Mouse (Mus musculus) bone marrow, adult 2 months (tissue): ENCODE measurements around the gene Tenm3. TPM values are rescaled to one million over a fixed set of nuclear protein-coding genes. Genes with fewer than 3 reads are reported as not detected.

ENCODE experiments used
- H3K27ac ChIP-seq: fragments of 200-500 bp; 2 replicates; pipeline ENCODE4 v1.5.1; 2012; ENCODE audit warnings: low read depth, mild to moderate bottlenecking, control low read depth, inconsistent platforms, low read length; ENCODE audit not compliant: control insufficient read depth, poor library complexity, insufficient read depth
- H3K4me1 ChIP-seq: fragments of 200-500 bp; 2 replicates; pipeline ENCODE4 v1.6.1; 2011; ENCODE audit warnings: low read length; ENCODE audit not compliant: control insufficient read depth, insufficient read depth
- H3K4me3 ChIP-seq: fragments of 200-500 bp; replicated peaks from 2 replicates; pipeline ENCODE3; 2011; ENCODE audit warnings: mild to moderate bottlenecking, low read depth, low read length, control low read depth; ENCODE audit not compliant: control insufficient read depth
- CTCF ChIP-seq: fragments of 200-500 bp; IDR thresholded peaks from 2 replicates; pipeline ENCODE4 v1.5.1; 2011; ENCODE audit warnings: low read length, control low read depth; ENCODE audit not compliant: control insufficient read depth, insufficient read depth
- POLR2A ChIP-seq: fragments of 200-500 bp; IDR thresholded peaks from 2 replicates; pipeline ENCODE4 v1.6.1; 2011; ENCODE audit warnings: low read depth, mild to moderate bottlenecking, control low read depth, low read length, borderline replicate concordance; ENCODE audit not compliant: control insufficient read depth
- WGBS: fragments of 180-500 bp; shearing (Covaris S2); methylation state at CpG from one replicate; pipeline ENCODE4 v1.1.7; 2018; 5-methylcytosine and 5-hydroxymethylcytosine counted together
- polyA plus RNA-seq: library from polyadenylated mRNA; stranded (reverse); fragments of >200 nt; gene quantifications from 2 replicates; pipeline ENCODE4 v1.2.4, GENCODE M21; 2011; ENCODE audit warnings: low replicate concordance; ENCODE audit not compliant: missing spikeins, insufficient read depth, insufficient read length

Tenm3 gene
- polyA plus RNA-seq, 1 experiment = 0.45 TPM

- TF ChIP-seq POLR2A (no peak), CTCF (no peak)
- no peak overlapping the region for H3K27ac ChIP-seq
Observed at GRCm38 (mm10) chr8:48722318-48722717, 121.4 kb downstream of the Tenm3 start.

GRCm38 (mm10) chr8:48721376-48721775 is 122.4 kb downstream of the Tenm3 start:
- Histone ChIP-seq H3K27ac (no peak overlapping the region), H3K4me3 (no peak overlapping the region), H3K4me1 (no peaks in the 10 kb centered on the region)
- TF ChIP-seq POLR2A (no peak), CTCF (no peak)
- WGBS = 79% methylated on average over 12 of the region's 12 CpGs

More at GRCm38 (mm10) chr8:48722318-48722717, 121.4 kb downstream of the Tenm3 start:
- no peaks in the 10 kb centered on the region for H3K4me1 ChIP-seq
- H3K4me3 ChIP-seq = no peak overlapping the region
- 77% methylated on average over 7 of the region's 7 CpGs for WGBS

DNA sequence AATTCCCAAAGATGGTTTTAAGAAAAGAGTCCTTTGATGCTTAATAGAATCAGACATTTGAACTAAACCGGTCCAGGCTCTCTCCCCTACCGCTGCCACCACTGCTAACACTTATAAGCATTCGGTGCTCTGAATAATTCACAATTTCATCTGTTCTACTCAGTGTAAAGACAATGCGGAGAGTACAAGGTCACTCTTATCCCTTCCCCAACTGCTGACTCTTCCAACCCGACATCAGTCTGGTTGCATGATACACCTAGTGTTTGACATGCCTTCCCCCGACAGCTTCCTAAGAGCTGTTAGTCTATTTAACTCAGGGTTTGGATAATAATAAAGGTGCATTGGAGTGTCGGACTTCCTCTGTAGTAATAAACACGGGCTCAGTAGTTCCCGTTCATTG is 128.1 kb downstream of the Tenm3 start:
- Histone ChIP-seq H3K4me3 (no peak overlapping the region), H3K27ac (no peak overlapping the region), H3K4me1 (no peaks in the 10 kb centered on the region)
- no peak for TF ChIP-seq CTCF
- no peak for TF ChIP-seq POLR2A
- WGBS = 83% methylated on average over 9 of the region's 9 CpGs

GRCm38 (mm10) chr8:48706666-48707065 is 137.1 kb downstream of the Tenm3 start:
- no peak overlapping the region for H3K4me3 ChIP-seq
- H3K4me1 ChIP-seq = no peaks in the 10 kb centered on the region
- TF ChIP-seq POLR2A (no peak), CTCF (no peak)
- H3K27ac ChIP-seq = no peak overlapping the region
- WGBS = 83% methylated on average over 6 of the region's 6 CpGs

DNA sequence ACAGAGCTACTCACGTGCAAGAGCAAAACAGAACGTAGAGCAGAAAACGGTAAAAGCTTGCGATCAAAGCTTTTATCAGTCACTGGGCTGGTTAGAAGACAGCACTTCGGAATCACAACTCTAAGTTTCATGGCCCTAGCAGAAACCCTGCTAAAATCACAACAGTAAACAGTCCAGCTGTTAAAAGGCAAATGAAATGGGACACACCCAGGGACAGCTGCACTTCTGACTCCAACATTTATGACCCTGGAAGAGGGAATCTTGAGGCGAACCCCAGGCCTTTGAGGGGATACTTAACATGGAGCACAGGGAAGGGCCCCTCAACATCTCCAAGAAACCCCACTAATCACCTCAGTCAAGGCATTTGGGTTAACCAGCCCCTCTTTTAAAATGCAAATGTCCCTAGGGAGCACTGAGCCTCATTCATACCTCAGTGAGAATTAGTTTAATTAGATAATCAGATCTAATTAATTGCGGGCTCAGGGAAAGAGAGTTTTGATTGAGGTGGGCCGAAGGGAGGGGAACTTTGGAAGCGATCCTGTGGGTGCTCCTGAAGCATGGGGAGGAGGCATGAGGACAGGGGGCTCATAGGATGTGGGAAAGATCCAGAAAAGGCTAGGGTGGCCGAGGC is 138.8 kb downstream of the Tenm3 start:
- no peaks in the 10 kb centered on the region for H3K4me1 ChIP-seq
- WGBS = 79% methylated on average over 10 of the region's 10 CpGs
- H3K27ac ChIP-seq = no peak overlapping the region
- no peak overlapping the region for H3K4me3 ChIP-seq
- TF ChIP-seq POLR2A (no peak), CTCF (no peak)

DNA sequence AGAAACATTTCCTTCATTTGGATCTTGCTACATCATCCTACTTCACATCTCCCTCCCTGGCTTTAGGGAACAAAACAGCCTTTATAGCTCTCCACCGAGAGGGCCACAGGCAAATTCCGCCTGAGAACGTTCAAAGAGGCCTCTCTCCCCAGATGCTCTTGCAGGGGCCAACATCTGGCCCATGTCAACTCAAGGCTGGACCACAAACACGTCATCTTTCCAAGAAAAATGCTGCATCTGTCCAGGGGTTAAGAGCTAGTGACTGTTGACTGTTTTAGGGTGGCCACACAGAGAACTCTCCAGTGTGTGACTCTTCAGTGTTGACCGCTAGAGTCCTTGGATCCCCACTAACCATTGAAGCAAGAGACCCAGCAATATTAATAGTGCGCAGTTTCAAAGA is 139.3 kb downstream of the Tenm3 start:
- 67% methylated on average over 6 of the region's 6 CpGs for WGBS
- TF ChIP-seq POLR2A (no peak), CTCF (no peak)
- no peak overlapping the region for H3K4me3 ChIP-seq
- no peak overlapping the region for H3K27ac ChIP-seq
- H3K4me1 ChIP-seq = no peaks in the 10 kb centered on the region

- WGBS = 79% methylated on average over 10 of the region's 10 CpGs
- Histone ChIP-seq H3K27ac (no peak overlapping the region), H3K4me3 (no peak overlapping the region), H3K4me1 (no peaks in the 10 kb centered on the region)
- TF ChIP-seq POLR2A = no peak
- no peak for TF ChIP-seq CTCF
Observed at GRCm38 (mm10) chr8:48690665-48691395, 152.9 kb downstream of the Tenm3 start.

GRCm38 (mm10) chr8:48688706-48689105 is 155.0 kb downstream of the Tenm3 start:
- Histone ChIP-seq H3K27ac (no peak overlapping the region), H3K4me3 (no peak overlapping the region), H3K4me1 (no peaks in the 10 kb centered on the region)
- TF ChIP-seq POLR2A (no peak), CTCF (no peak)
- WGBS = 79% methylated on average over 4 of the region's 4 CpGs

DNA sequence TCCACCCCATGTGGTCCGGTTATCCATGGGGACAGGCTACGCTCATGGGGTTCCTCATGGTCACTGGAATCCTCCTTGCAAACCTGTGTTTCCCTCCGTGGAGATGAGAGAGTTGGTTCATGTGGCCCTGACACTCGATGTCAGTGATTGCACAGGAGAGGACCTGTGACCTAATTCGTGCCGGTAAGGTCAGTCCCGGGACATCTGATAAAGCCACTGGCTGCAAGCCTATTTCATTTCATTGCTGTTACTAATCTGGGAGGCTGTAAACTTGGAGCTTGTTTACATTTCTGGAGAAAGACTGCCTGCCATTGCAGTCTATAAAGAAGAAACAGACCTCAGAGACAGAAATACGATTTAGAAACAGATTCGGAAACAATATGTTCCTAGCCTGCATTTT is 155.6 kb downstream of the Tenm3 start:
- Histone ChIP-seq H3K4me3 (no peak overlapping the region), H3K27ac (no peak overlapping the region), H3K4me1 (no peaks in the 10 kb centered on the region)
- TF ChIP-seq POLR2A = no peak
- no peak for TF ChIP-seq CTCF
- 50% methylated on average over 9 of the region's 9 CpGs for WGBS
